Mouse (Mus musculus) v-Abl transformed pro-B cells (cell line): ENCODE data around the gene Hs3st3a1.

Source experiments
- in situ Hi-C, 2 experiments: fragments of 400-800 bp; cut with MboI; formaldehyde crosslinking; loops; one replicate each; pipeline ENCODE4 v1.15.1; 2025; ENCODE audit not compliant: unreplicated experiment in 2 of 2

The Hs3st3a1 gene

GRCm38 (mm10) chr11:64434611-64435545 is at the start of gene Hs3st3a1:
Gene Hs3st3a1, plus strand, starts transcription at chr11:64435332.
- in situ Hi-C loops, result no loop called here

- in situ Hi-C loops, result no loop called here
Measured at GRCm38 (mm10) chr11:64386333-64386732, 48.8 kb upstream of the Hs3st3a1 start.

GRCm38 (mm10) chr11:64396331-64396881 is 38.7 kb upstream of the Hs3st3a1 start:
- in situ Hi-C loops, result no loop called here

GRCm38 (mm10) chr11:64396949-64397348 is 38.2 kb upstream of the Hs3st3a1 start:
- in situ Hi-C loops, result no loop called here

- in situ Hi-C loops, result no loop called here
Measured at GRCm38 (mm10) chr11:64397612-64398011, 37.5 kb upstream of the Hs3st3a1 start.

GRCm38 (mm10) chr11:64400534-64401093 is 34.5 kb upstream of the Hs3st3a1 start:
- in situ Hi-C loops, result no loop called here

GRCm38 (mm10) chr11:64418969-64419368 is 16.2 kb upstream of the Hs3st3a1 start:
- in situ Hi-C loops, result no loop called here

GRCm38 (mm10) chr11:64435546-64436411 is 647 bp downstream of the Hs3st3a1 start:
- in situ Hi-C loops, result no loop called here

GRCm38 (mm10) chr11:64436412-64436727 is 1.2 kb downstream of the Hs3st3a1 start, which contains the start of gene F930015N05Rik:
Gene F930015N05Rik, minus strand, starts transcription at chr11:64436653.
- in situ Hi-C loops, result no loop called here

- in situ Hi-C loops, result no loop called here
Measured at GRCm38 (mm10) chr11:64436791-64437298, 1.7 kb downstream of the Hs3st3a1 start.

GRCm38 (mm10) chr11:64437721-64438120 is 2.6 kb downstream of the Hs3st3a1 start:
- in situ Hi-C loops, result no loop called here

- in situ Hi-C loops, result no loop called here
Measured at GRCm38 (mm10) chr11:64438909-64439308, 3.8 kb downstream of the Hs3st3a1 start.

- in situ Hi-C loops, result no loop called here
Measured at GRCm38 (mm10) chr11:64442119-64442518, 7.0 kb downstream of the Hs3st3a1 start.

- in situ Hi-C loops, result no loop called here
Measured at GRCm38 (mm10) chr11:64442701-64443100, 7.6 kb downstream of the Hs3st3a1 start.

GRCm38 (mm10) chr11:64445227-64445626 is 10.1 kb downstream of the Hs3st3a1 start:
- in situ Hi-C loops, result no loop called here

- in situ Hi-C loops, result no loop called here
Measured at GRCm38 (mm10) chr11:64448586-64449315, 13.6 kb downstream of the Hs3st3a1 start.

GRCm38 (mm10) chr11:64461746-64462145 is 26.6 kb downstream of the Hs3st3a1 start:
- in situ Hi-C loops, result no loop called here

- in situ Hi-C loops, result no loop called here
Measured at GRCm38 (mm10) chr11:64468737-64469136, 33.6 kb downstream of the Hs3st3a1 start.

- in situ Hi-C loops, result no loop called here
Measured at GRCm38 (mm10) chr11:64470689-64471088, 35.6 kb downstream of the Hs3st3a1 start.

- in situ Hi-C loops, result no loop called here
Measured at GRCm38 (mm10) chr11:64473679-64474078, 38.5 kb downstream of the Hs3st3a1 start.
